Mouse (Mus musculus) midbrain, embryonic 15.5 days (tissue): Measurements from ENCODE around the gene Psmg4. TPM values are rescaled to one million over a fixed set of nuclear protein-coding genes. Genes with fewer than 3 reads are reported as not detected.

Source experiments
- ATAC-seq: fragments of 200-750 bp; cut with Nextera tagmentation; replicated peaks from 2 replicates; pipeline ENCODE4 v1.8.0; 2017; ENCODE audit warnings: moderate TSS enrichment
- H3K27ac ChIP-seq: fragments of 300-500 bp; sonication (generic); 2 replicates; pipeline ENCODE4 v1.5.1; 2015; ENCODE audit warnings: mild to moderate bottlenecking, inconsistent platforms
- H3K27me3 ChIP-seq: fragments of 300-500 bp; sonication (generic); replicated peaks from 2 replicates; pipeline ENCODE4 v1.6.1; 2015; ENCODE audit warnings: inconsistent platforms
- H3K36me3 ChIP-seq: fragments of 300-500 bp; sonication (generic); replicated peaks from 2 replicates; pipeline ENCODE4 v1.6.1; 2015; ENCODE audit warnings: inconsistent platforms
- H3K4me1 ChIP-seq: fragments of 300-500 bp; sonication (generic); 2 replicates; pipeline ENCODE4 v1.6.1; 2015; ENCODE audit warnings: inconsistent platforms
- H3K4me2 ChIP-seq: fragments of 300-500 bp; sonication (generic); 2 replicates; pipeline ENCODE4 v1.6.1; 2015; ENCODE audit warnings: inconsistent platforms, mild to moderate bottlenecking, moderate library complexity
- H3K4me3 ChIP-seq: fragments of 300-500 bp; sonication (generic); 2 replicates; pipeline ENCODE4 v1.5.1; 2015; ENCODE audit warnings: mild to moderate bottlenecking, inconsistent platforms
- H3K9ac ChIP-seq: fragments of 300-500 bp; sonication (generic); 2 replicates; pipeline ENCODE4 v1.6.1; 2015; ENCODE audit warnings: mild to moderate bottlenecking, inconsistent platforms
- H3K9me3 ChIP-seq: fragments of 300-500 bp; sonication (generic); 2 replicates; pipeline ENCODE4 v1.6.1; 2016; ENCODE audit warnings: inconsistent platforms
- WGBS: fragments of 180-500 bp; shearing (Covaris S2); methylation state at CpG from one replicate; pipeline ENCODE4 v1.1.7; 2015; ENCODE audit warnings: mixed read lengths; 5-methylcytosine and 5-hydroxymethylcytosine counted together
- polyA plus RNA-seq: library from polyadenylated mRNA; unstranded; fragments of >200 nt; fragmentation: Nextera tagmentation; extraction: Ambion mirVana; gene quantifications from 2 replicates; pipeline ENCODE4 v1.2.1, GENCODE M21; 2015

The Psmg4 gene
- 66.6 and 69.2 TPM in 2 replicates for polyA plus RNA-seq

- WGBS: 3% methylated on average over 44 of the region's 44 CpGs
- Histone ChIP-seq H3K9me3 (no peaks in the 10 kb centered on the region), H3K4me2 (peak within 1 kb of the TSS; percentile 66), H3K36me3 (peaks cover 7% of the 10 kb centered on the region), H3K27ac (peak within 1 kb of the TSS; percentile 95), H3K27me3 (no peaks in the 10 kb centered on the region), H3K9ac (peak within 1 kb of the TSS; percentile 72), H3K4me3 (peak within 1 kb of the TSS; percentile 90), H3K4me1 (peaks cover 20% of the 10 kb centered on the region)
- peak; percentile 97 for ATAC-seq
These were observed at the start of gene Psmg4 for GRCm38 (mm10) chr13:34162491-34163303. Gene Psmg4, plus strand, starts transcription at chr13:34162964.

GRCm38 (mm10) chr13:34113086-34113485 lies 49.7 kb upstream of the Psmg4 start:
- H3K4me1 ChIP-seq: no peaks in the 10 kb centered on the region

GRCm38 (mm10) chr13:34114654-34115053 lies 48.1 kb upstream of the Psmg4 start:
- H3K27me3 ChIP-seq: no peaks in the 10 kb centered on the region
- 91% methylated on average over 4 of the region's 4 CpGs for WGBS
- no peak overlapping the region for H3K9ac ChIP-seq
- H3K36me3 ChIP-seq: no peaks in the 10 kb centered on the region
- no peaks in the 10 kb centered on the region for H3K9me3 ChIP-seq
- ATAC-seq: no peak
- no peaks in the 10 kb centered on the region for H3K4me1 ChIP-seq
- no peak overlapping the region for H3K4me3 ChIP-seq
- H3K4me2 ChIP-seq: no peak overlapping the region
- no peak overlapping the region for H3K27ac ChIP-seq

More at GRCm38 (mm10) chr13:34113086-34113485, 49.7 kb upstream of the Psmg4 start:
- H3K27ac ChIP-seq: no peak overlapping the region
- ATAC-seq: no peak
- WGBS: 86% methylated on average over 3 of the region's 3 CpGs
- H3K9me3 ChIP-seq: no peaks in the 10 kb centered on the region
- H3K4me2 ChIP-seq: no peak overlapping the region
- no peak overlapping the region for H3K9ac ChIP-seq
- no peaks in the 10 kb centered on the region for H3K27me3 ChIP-seq
- H3K4me3 ChIP-seq: no peak overlapping the region
- no peaks in the 10 kb centered on the region for H3K36me3 ChIP-seq

GRCm38 (mm10) chr13:34116508-34116907 lies 46.3 kb upstream of the Psmg4 start:
- no peak overlapping the region for H3K4me3 ChIP-seq
- H3K27me3 ChIP-seq: no peaks in the 10 kb centered on the region
- H3K4me2 ChIP-seq: no peak overlapping the region
- H3K27ac ChIP-seq: no peak overlapping the region
- no peak for ATAC-seq
- WGBS: 83% methylated on average over 6 of the region's 6 CpGs
- no peaks in the 10 kb centered on the region for H3K9me3 ChIP-seq
- H3K36me3 ChIP-seq: no peaks in the 10 kb centered on the region
- H3K4me1 ChIP-seq: no peaks in the 10 kb centered on the region
- no peak overlapping the region for H3K9ac ChIP-seq

- no peak for ATAC-seq
- peaks cover 15% of the 10 kb centered on the region for H3K4me1 ChIP-seq
These were observed 43.9 kb upstream of the Psmg4 start for GRCm38 (mm10) chr13:34118816-34119215.

GRCm38 (mm10) chr13:34119406-34119805 lies 43.4 kb upstream of the Psmg4 start:
- Histone ChIP-seq H3K27ac (no peak overlapping the region), H3K4me2 (no peak overlapping the region), H3K4me1 (peaks cover 21% of the 10 kb centered on the region), H3K27me3 (no peaks in the 10 kb centered on the region), H3K36me3 (no peaks in the 10 kb centered on the region), H3K9ac (no peak overlapping the region), H3K9me3 (no peaks in the 10 kb centered on the region), H3K4me3 (no peak overlapping the region)
- WGBS: 85% methylated on average over 4 of the region's 4 CpGs
- ATAC-seq: no peak

More at GRCm38 (mm10) chr13:34118816-34119215, 43.9 kb upstream of the Psmg4 start:
- H3K27ac ChIP-seq: no peak overlapping the region
- H3K4me2 ChIP-seq: no peak overlapping the region
- no peaks in the 10 kb centered on the region for H3K9me3 ChIP-seq
- no peak overlapping the region for H3K9ac ChIP-seq
- H3K27me3 ChIP-seq: no peaks in the 10 kb centered on the region
- no peaks in the 10 kb centered on the region for H3K36me3 ChIP-seq
- H3K4me3 ChIP-seq: no peak overlapping the region
- WGBS: 72% methylated on average over 4 of the region's 4 CpGs

- 98% methylated on average over 2 of the region's 2 CpGs for WGBS
- Histone ChIP-seq H3K9me3 (no peaks in the 10 kb centered on the region), H3K9ac (no peak overlapping the region), H3K27ac (no peak overlapping the region), H3K4me1 (peaks cover 32% of the 10 kb centered on the region), H3K4me3 (no peak overlapping the region), H3K36me3 (no peaks in the 10 kb centered on the region; the same call in 1 of the 2 replicates), H3K4me2 (no peak overlapping the region), H3K27me3 (no peaks in the 10 kb centered on the region)
- no peak for ATAC-seq
These were observed 42.2 kb upstream of the Psmg4 start for GRCm38 (mm10) chr13:34120536-34120935.

GRCm38 (mm10) chr13:34125711-34126110 lies 37.1 kb upstream of the Psmg4 start:
- Histone ChIP-seq H3K27me3 (no peaks in the 10 kb centered on the region), H3K9ac (peak overlapping the region; percentile 49), H3K4me1 (peaks cover 36% of the 10 kb centered on the region), H3K4me3 (peak overlapping the region; percentile 47), H3K9me3 (no peaks in the 10 kb centered on the region), H3K4me2 (peak overlapping the region; percentile 94), H3K36me3 (no peaks in the 10 kb centered on the region; the same call in 1 of the 2 replicates), H3K27ac (peak overlapping the region; percentile 34; the same call in 1 of the 2 replicates)
- WGBS: 31% methylated on average over 4 of the region's 4 CpGs
- ATAC-seq: no peak

- Histone ChIP-seq H3K4me2 (peak overlapping the region; percentile 82), H3K27me3 (no peaks in the 10 kb centered on the region), H3K27ac (peak overlapping the region; percentile 100), H3K36me3 (no peaks in the 10 kb centered on the region; the same call in 1 of the 2 replicates), H3K9me3 (no peaks in the 10 kb centered on the region), H3K4me3 (peak overlapping the region; percentile 99), H3K4me1 (peaks cover 34% of the 10 kb centered on the region), H3K9ac (peak overlapping the region; percentile 100)
- WGBS: 9% methylated on average over 9 of the region's 9 CpGs
- ATAC-seq: no peak
These were observed 34.3 kb upstream of the Psmg4 start for GRCm38 (mm10) chr13:34128276-34129114.

- Histone ChIP-seq H3K9ac (peak overlapping the region; percentile 100), H3K9me3 (no peaks in the 10 kb centered on the region), H3K4me2 (peak overlapping the region; percentile 82), H3K4me1 (peaks cover 28% of the 10 kb centered on the region), H3K36me3 (no peaks in the 10 kb centered on the region; the same call in 1 of the 2 replicates), H3K4me3 (peak overlapping the region; percentile 99), H3K27me3 (no peaks in the 10 kb centered on the region), H3K27ac (peak overlapping the region; percentile 100)
- peak; percentile 7; the same call in 1 of the 2 replicates for ATAC-seq
- 0% methylated on average over 31 of the region's 31 CpGs for WGBS
These were observed 33.1 kb upstream of the Psmg4 start for GRCm38 (mm10) chr13:34129485-34130225.

- Histone ChIP-seq H3K9me3 (no peaks in the 10 kb centered on the region), H3K36me3 (no peaks in the 10 kb centered on the region; the same call in 1 of the 2 replicates), H3K27ac (peak within 1 kb of the TSS; percentile 100), H3K27me3 (no peaks in the 10 kb centered on the region), H3K4me2 (peak within 1 kb of the TSS; percentile 82), H3K4me3 (peak within 1 kb of the TSS; percentile 99), H3K4me1 (peaks cover 28% of the 10 kb centered on the region), H3K9ac (peak within 1 kb of the TSS; percentile 100)
- peak; percentile 95 for ATAC-seq
- WGBS: under 1% methylated on average over 26 of the region's 26 CpGs
These were observed 32.5 kb upstream of the Psmg4 start, which contains the start of gene Tubb2b for GRCm38 (mm10) chr13:34130226-34130731. Gene Tubb2b, minus strand, starts transcription at chr13:34130466.
